Mouse (Mus musculus): Measurements from ENCODE around the gene Snorc. TPM values are rescaled to one million over a fixed set of nuclear protein-coding genes. Genes with fewer than 3 reads are reported as not detected.
A peak's percentile ranks its signal among the peaks of the same experiment; 100 is the strongest.

Snorc gene
- total and polyA plus RNA-seq, 2 experiments from 2014 or later, result 3.6 TPM; not detected in 1

DNA sequence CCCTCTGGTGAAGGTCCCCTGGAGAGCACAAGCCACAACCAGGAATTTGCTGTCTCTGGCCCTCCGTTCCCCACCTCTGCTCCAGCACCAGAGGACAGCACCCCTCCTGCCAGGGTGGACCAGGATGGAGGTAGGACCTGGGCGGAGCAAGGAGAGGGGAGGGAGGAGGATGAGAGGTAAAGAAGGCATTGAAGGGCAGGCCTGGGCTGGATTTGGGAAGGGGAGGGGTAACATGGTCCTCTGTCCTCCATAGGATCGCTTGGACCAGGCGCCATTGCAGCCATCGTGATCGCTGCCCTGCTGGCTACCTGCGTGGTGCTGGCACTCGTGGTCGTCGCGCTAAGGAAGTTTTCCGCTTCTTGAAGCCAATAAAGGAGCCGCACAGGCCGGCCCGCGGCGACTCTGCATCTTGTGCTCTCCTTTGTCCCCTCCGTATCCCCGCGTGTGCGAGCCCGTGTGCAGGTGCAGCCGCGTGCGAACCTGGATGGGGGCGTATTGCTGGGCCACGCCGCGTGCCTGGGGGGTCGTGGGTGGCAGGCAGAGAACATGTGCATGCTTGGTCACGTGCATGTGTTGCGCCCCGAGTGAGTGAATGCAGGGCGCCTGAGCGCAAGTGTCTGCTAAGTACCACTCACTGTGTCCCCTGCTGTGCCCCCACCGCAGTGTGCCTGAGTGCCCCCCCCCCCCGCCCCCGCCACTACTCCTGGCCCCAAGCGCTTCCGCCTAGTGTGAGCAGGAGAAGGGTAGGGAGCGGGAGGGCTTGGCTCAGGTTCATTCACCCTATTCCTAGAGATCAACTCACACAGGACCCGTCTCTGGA, 5.2 kb downstream of the Snorc start:
- H3K4me3 ChIP-seq (ENCODE audit: low read depth, low read length), result peak overlapping the region; percentile 36
- H3K9ac ChIP-seq (replicated peaks; ENCODE audit: low read length, poor library complexity, severe bottlenecking), result peak overlapping the region; percentile 60
- H3K4me2 ChIP-seq (ENCODE audit: low read depth, low read length, poor library complexity, severe bottlenecking), result peak overlapping the region; percentile 83
- no peak for TF ChIP-seq CTCF (IDR thresholded peaks at IDR 0.05)
- peak; percentile 69 for ATAC-seq (ENCODE audit: low FRiP score)
- H3K4me1 ChIP-seq (ENCODE audit: insufficient read depth, low read length), result no peaks in the 10 kb centered on the region; the same call in 1 of the 2 replicates
- peak; percentile 15 for DNase-seq (ENCODE audit: low spot score)
- peaks cover 14% of the 10 kb centered on the region; the same call in 1 of the 2 replicates for H3K36me3 ChIP-seq (ENCODE audit: insufficient read depth, low read length)
- H3K9me3 ChIP-seq (ENCODE audit: low read length), result no peaks in the 10 kb centered on the region
- H3K27ac ChIP-seq (ENCODE audit: low read depth, low read length), result no peak overlapping the region
- H3K27me3 ChIP-seq (ENCODE audit: insufficient read depth, low read length), result no peaks in the 10 kb centered on the region
- WGBS, result 3% methylated on average over 36 of the region's 42 CpGs

DNA sequence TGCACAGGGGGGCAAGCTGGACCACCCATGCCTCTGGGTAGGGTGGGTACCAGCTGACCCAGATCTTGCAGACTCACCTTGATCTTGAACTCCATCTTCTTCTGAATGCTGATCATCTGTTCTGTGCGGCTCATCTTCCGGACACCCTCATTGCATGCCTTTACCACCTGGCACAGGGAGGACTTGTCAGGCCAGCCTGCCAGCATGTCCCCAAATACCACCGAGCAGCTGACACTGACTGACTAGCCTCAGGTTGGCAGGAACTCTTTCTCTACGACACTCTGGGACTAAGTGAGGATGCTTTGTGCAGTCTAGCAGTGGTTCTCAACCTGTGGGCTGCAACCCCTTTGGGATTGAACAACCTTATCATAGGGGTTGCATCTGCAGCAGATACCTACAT, 12.5 kb downstream of the Snorc start:
- 89% methylated on average over 4 of the region's 4 CpGs for WGBS
- no peak for TF ChIP-seq CTCF (IDR thresholded peaks at IDR 0.05)
- H3K4me1 ChIP-seq (ENCODE audit: insufficient read depth, low read length), result no peaks in the 10 kb centered on the region

DNA sequence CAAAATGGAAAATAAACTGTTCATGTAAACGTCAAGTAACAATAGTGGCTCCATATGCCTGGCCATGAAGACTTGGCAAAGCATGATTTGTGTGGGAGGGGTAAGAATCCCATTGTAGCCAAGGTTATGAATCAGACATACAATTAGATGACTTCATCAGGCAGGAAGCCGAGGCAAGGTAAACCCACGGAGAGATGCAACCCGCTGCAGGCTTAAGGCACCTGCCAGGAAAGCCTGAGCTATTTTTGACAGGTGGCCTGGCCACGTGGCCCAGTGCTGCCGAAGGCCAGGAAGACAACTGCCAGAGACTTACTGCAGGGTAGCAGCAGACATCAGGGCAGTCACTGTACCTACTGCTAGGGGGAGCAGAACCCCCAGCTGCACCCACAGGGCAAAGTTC, 16.3 kb downstream of the Snorc start:
- no peak overlapping the region for H3K4me2 ChIP-seq (ENCODE audit: low read depth, low read length, poor library complexity, severe bottlenecking)
- no peak for DNase-seq (ENCODE audit: low spot score)
- 71% methylated on average over 6 of the region's 6 CpGs for WGBS

More for the DNA sequence above, 12.5 kb downstream of the Snorc start:
- H3K27me3 ChIP-seq (ENCODE audit: insufficient read depth, low read length), result no peaks in the 10 kb centered on the region
- H3K4me2 ChIP-seq (ENCODE audit: low read depth, low read length, poor library complexity, severe bottlenecking), result no peak overlapping the region
- no peak overlapping the region for H3K27ac ChIP-seq (ENCODE audit: low read depth, low read length)
- ATAC-seq (ENCODE audit: low FRiP score) (no peak), DNase-seq (ENCODE audit: low spot score) (no peak)
- no peak overlapping the region for H3K9ac ChIP-seq (replicated peaks; ENCODE audit: low read length, poor library complexity, severe bottlenecking)
- H3K9me3 ChIP-seq (ENCODE audit: low read length), result no peaks in the 10 kb centered on the region
- peaks cover 20% of the 10 kb centered on the region for H3K36me3 ChIP-seq (ENCODE audit: insufficient read depth, low read length)
- no peak overlapping the region for H3K4me3 ChIP-seq (ENCODE audit: low read depth, low read length)

DNA sequence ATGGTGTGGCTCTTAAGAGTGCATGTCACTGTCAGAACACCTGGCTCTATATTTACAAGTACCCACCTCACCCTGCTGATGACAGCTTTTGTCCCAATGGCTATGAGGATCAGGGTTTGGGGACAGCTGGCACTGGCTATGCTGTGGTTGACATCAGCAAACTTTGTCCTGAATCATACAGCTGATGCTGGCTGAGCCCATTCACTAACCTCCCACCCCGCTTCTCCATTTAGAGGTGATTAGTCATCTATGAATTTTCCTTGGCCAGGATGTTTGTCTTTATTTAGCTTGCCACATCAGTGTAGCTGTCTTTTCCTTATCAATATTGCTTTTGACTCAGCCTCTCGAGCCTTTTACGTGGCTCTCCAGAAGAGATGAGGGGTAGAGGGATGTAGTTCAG, 22.2 kb downstream of the Snorc start:
- Histone ChIP-seq H3K9me3 (ENCODE audit: low read length) (no peaks in the 10 kb centered on the region), H3K9ac (replicated peaks; ENCODE audit: low read length, poor library complexity, severe bottlenecking) (no peak overlapping the region), H3K4me1 (ENCODE audit: insufficient read depth, low read length) (no peaks in the 10 kb centered on the region), H3K4me3 (ENCODE audit: low read depth, low read length) (no peak overlapping the region), H3K27me3 (ENCODE audit: insufficient read depth, low read length) (no peaks in the 10 kb centered on the region), H3K4me2 (ENCODE audit: low read depth, low read length, poor library complexity, severe bottlenecking) (no peak overlapping the region), H3K27ac (ENCODE audit: low read depth, low read length) (no peak overlapping the region), H3K36me3 (ENCODE audit: insufficient read depth, low read length) (peaks cover 26% of the 10 kb centered on the region)
- TF ChIP-seq CTCF (IDR thresholded peaks at IDR 0.05), result no peak
- no peak for DNase-seq (ENCODE audit: low spot score)
- 93% methylated on average over 3 of the region's 3 CpGs for WGBS
- no peak for ATAC-seq (ENCODE audit: low FRiP score)

More for the DNA sequence above, 16.3 kb downstream of the Snorc start:
- no peak overlapping the region for H3K27ac ChIP-seq (ENCODE audit: low read depth, low read length)
- H3K9ac ChIP-seq (replicated peaks; ENCODE audit: low read length, poor library complexity, severe bottlenecking), result no peak overlapping the region
- H3K4me1 ChIP-seq (ENCODE audit: insufficient read depth, low read length), result no peaks in the 10 kb centered on the region
- no peaks in the 10 kb centered on the region for H3K9me3 ChIP-seq (ENCODE audit: low read length)
- TF ChIP-seq CTCF (IDR thresholded peaks at IDR 0.05), result no peak
- no peaks in the 10 kb centered on the region for H3K27me3 ChIP-seq (ENCODE audit: insufficient read depth, low read length)
- ATAC-seq (ENCODE audit: low FRiP score), result no peak
- H3K36me3 ChIP-seq (ENCODE audit: insufficient read depth, low read length), result peaks cover 20% of the 10 kb centered on the region
- no peak overlapping the region for H3K4me3 ChIP-seq (ENCODE audit: low read depth, low read length)

DNA sequence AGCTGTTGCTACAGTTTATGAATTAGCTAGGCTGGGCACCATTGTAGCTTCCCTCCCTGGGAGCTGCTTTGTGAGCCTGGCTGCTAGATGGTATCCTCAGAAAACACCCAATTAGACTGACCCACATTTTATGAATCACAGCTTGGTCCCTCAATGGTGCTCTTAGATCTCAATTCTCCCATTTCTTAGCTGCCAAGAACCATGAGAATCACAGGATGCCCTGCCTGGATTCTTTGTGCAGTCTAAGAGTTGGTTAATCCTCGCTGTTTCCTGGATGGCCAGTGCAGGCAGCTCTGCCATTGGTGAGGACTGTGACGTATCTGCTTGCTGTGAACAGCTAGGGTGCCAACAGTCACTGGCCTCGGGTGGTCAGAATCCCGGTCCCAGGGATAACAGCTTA, 23.5 kb downstream of the Snorc start:
- DNase-seq (ENCODE audit: low spot score) (no peak), ATAC-seq (ENCODE audit: low FRiP score) (no peak)
- no peaks in the 10 kb centered on the region for H3K27me3 ChIP-seq (ENCODE audit: insufficient read depth, low read length)
- TF ChIP-seq CTCF (IDR thresholded peaks at IDR 0.05), result no peak
- H3K9ac ChIP-seq (replicated peaks; ENCODE audit: low read length, poor library complexity, severe bottlenecking), result no peak overlapping the region
- H3K9me3 ChIP-seq (ENCODE audit: low read length), result no peaks in the 10 kb centered on the region
- peaks cover 15% of the 10 kb centered on the region for H3K36me3 ChIP-seq (ENCODE audit: insufficient read depth, low read length)
- no peaks in the 10 kb centered on the region for H3K4me1 ChIP-seq (ENCODE audit: insufficient read depth, low read length)
- no peak overlapping the region; the same call in 1 of the 2 replicates for H3K27ac ChIP-seq (ENCODE audit: low read depth, low read length)
- H3K4me2 ChIP-seq (ENCODE audit: low read depth, low read length, poor library complexity, severe bottlenecking), result no peak overlapping the region
- no peak overlapping the region for H3K4me3 ChIP-seq (ENCODE audit: low read depth, low read length)
- WGBS, result 54% methylated on average over 4 of the region's 4 CpGs

DNA sequence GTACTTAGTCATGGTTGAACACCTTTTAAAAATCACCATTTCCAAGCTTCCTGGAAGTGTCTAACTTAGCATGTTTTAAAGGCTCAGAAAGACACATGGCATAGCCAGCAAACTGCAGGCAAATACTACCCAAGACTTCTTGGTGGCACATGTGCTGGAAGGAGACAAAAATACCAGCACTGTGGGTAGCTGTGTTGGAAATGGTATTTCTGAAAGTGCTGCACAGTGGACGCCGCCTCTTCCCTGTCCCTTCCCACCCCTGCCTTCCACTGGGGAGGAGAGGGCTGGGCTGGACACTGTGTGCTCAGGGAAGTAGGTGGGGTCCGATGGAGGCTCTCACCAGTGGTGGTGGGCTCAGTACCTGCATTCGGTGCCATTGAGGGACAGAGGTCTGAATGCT, 35.5 kb downstream of the Snorc start:
- DNase-seq (ENCODE audit: low spot score) (no peak), ATAC-seq (ENCODE audit: low FRiP score) (no peak)
- Histone ChIP-seq H3K4me2 (ENCODE audit: low read depth, low read length, poor library complexity, severe bottlenecking) (no peak overlapping the region), H3K36me3 (ENCODE audit: insufficient read depth, low read length) (peaks cover 3% of the 10 kb centered on the region; the same call in 1 of the 2 replicates), H3K4me1 (ENCODE audit: insufficient read depth, low read length) (0 out of 2 replicates have a peak, but pooled peaks cover 3% of the 10 kb centered on the region), H3K27ac (ENCODE audit: low read depth, low read length) (no peak overlapping the region), H3K4me3 (ENCODE audit: low read depth, low read length) (no peak overlapping the region), H3K27me3 (ENCODE audit: insufficient read depth, low read length) (no peaks in the 10 kb centered on the region), H3K9ac (replicated peaks; ENCODE audit: low read length, poor library complexity, severe bottlenecking) (no peak overlapping the region), H3K9me3 (ENCODE audit: low read length) (no peaks in the 10 kb centered on the region)
- WGBS, result 94% methylated on average over 4 of the region's 4 CpGs
- TF ChIP-seq CTCF (IDR thresholded peaks at IDR 0.05), result no peak

Data from midbrain, postnatal 0 days (tissue).